Mouse (Mus musculus) ES-E14 (cell line): ENCODE measurements around the gene Tek.

Experiments
- HCFC1 ChIP-seq: IDR thresholded peaks from 2 replicates; pipeline ENCODE4 v1.6.1; 2012; ENCODE audit warnings: low read length, inconsistent platforms, borderline replicate concordance; ENCODE audit not compliant: insufficient read depth
- ZC3H11A ChIP-seq: IDR thresholded peaks from 2 replicates; pipeline ENCODE4 v1.6.1; 2012; ENCODE audit warnings: low read depth, mild to moderate bottlenecking, inconsistent platforms, low read length, borderline replicate concordance
- ZNF384 ChIP-seq: IDR thresholded peaks from 2 replicates; pipeline ENCODE4 v1.6.1; 2012; ENCODE audit warnings: low read depth, low read length, inconsistent platforms

GRCm38 (mm10) chr4:94765217-94765616 is 26.1 kb downstream of the Tek start:
- TF ChIP-seq HCFC1 (no peak), ZC3H11A (no peak), ZNF384 (no peak)
